Mouse (Mus musculus) liver, adult 2 months (tissue): ENCODE measurements around the gene Gp1bb.

Experiments used
- CTCF ChIP-seq: fragments of 200-500 bp; IDR thresholded peaks from 2 replicates; pipeline ENCODE4 v1.5.1; 2011; ENCODE audit warnings: low read depth, low read length, control low read depth
- POLR2A ChIP-seq: fragments of 200-500 bp; IDR thresholded peaks from 2 replicates; pipeline ENCODE4 v1.6.1; 2011; ENCODE audit warnings: low read length, control low read depth; ENCODE audit not compliant: insufficient read depth; ENCODE audit errors: extremely low read depth

- TF ChIP-seq POLR2A, result no peak
- TF ChIP-seq CTCF, result no peak
These were observed 20.7 kb upstream of the Gp1bb start for GRCm38 (mm10) chr16:18642897-18643296.
